Mouse (Mus musculus) c-Kit-positive CD71-negative TER-119-negative erythroid progenitor cells, embryonic 14.5 days (primary cell): Measurements from ENCODE around the gene Rnf213.

ENCODE experiments used
- DNase-seq: peaks from one replicate; pipeline ENCODE4 v3.0.0-alpha.2; 2013; ENCODE audit warnings: low read depth

Gene Rnf213

GRCm38 (mm10) chr11:119514967-119515636 lies 122.2 kb downstream of the Rnf213 start:
- DNase-seq = no peak

GRCm38 (mm10) chr11:119515823-119516676 lies 123.2 kb downstream of the Rnf213 start:
- DNase-seq = no peak

DNA sequence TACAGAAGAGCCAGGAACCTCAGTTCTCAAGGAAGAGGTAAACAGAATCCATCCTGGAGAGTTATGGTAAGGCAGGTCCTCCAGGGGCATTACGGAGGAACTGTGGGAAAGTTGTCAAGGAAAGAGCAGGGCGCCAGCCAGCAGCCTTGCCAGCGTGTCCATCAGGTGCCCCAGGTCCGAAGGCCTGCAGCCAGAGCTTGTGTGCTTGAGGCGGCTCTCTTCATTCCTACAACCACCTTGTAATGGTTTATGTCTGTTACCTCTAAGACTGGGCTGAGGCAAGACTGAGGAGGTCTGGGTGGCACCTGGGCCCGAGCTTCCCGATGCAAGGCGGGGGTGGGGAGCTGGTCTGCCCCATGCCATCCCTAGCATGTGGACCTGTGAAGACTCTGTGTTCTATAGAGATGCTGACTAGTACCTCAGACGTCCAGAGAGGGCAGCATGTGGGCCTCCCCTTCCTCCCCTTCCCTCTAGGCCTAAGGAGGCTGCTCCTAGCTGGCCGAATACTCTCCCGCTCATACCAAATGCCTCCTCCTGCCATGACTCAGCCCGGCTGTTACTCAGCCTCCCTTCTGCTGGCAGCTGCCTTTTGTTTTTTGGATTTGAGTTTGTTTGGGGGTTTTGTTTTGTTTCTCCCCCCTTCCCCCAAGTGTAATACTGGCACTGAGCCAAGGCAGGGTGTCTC lies 123.9 kb downstream of the Rnf213 start:
- no peak for DNase-seq

DNA sequence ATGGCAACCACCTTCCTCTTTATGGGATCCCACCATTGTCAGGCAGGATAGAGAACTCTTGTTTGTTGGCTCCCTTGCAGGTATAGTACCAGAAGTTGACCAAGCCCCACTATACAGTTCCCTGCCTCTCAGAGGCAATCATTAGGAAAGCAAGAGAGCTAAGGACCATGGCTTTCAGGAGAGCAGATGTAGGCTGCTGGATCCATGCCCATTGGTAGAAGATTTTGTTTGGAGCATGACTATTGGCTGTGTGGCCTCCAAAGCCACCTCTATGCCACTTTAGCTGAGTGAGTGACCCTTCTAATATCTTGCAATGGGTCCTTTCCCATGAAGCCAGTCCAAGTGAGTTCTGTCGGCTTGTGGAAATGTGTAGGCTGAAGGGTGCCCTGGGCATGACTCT lies 126.5 kb downstream of the Rnf213 start:
- DNase-seq = no peak

GRCm38 (mm10) chr11:119520005-119520712 lies 127.3 kb downstream of the Rnf213 start:
- DNase-seq = no peak

- no peak for DNase-seq
Observed at GRCm38 (mm10) chr11:119520713-119521063, 127.8 kb downstream of the Rnf213 start.

GRCm38 (mm10) chr11:119521920-119522710 lies 129.2 kb downstream of the Rnf213 start:
- no peak for DNase-seq

- DNase-seq = no peak
Observed at GRCm38 (mm10) chr11:119522779-119523178, 129.9 kb downstream of the Rnf213 start.

- no peak for DNase-seq
Observed at GRCm38 (mm10) chr11:119523392-119523791, 130.5 kb downstream of the Rnf213 start.

GRCm38 (mm10) chr11:119524545-119524949 lies 131.6 kb downstream of the Rnf213 start:
- peak; percentile 59 for DNase-seq

- no peak for DNase-seq
Observed at GRCm38 (mm10) chr11:119526068-119526966, 133.4 kb downstream of the Rnf213 start.

GRCm38 (mm10) chr11:119528930-119529329 lies 136.0 kb downstream of the Rnf213 start:
- DNase-seq = no peak

DNA sequence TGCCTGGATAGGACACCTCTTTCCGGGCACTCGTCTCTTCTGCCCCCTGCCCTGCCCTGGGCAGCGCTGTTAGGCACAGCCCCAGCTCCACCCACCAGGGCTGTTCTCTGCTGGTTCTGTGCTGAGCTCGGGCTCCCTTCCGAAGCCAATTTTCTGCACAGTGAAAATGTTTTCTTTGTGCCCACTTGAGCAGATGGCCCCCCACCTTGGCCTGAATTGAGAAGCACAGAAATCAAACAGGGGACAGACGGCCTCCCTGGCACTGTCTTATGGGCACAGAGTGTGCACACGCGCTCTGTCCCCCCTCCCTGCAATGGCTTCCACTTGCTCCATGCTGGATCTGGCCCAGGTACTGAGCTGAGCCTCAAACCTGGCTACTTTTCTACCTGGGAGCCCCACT lies 139.6 kb downstream of the Rnf213 start:
- DNase-seq = no peak

GRCm38 (mm10) chr11:119533745-119534144 lies 140.8 kb downstream of the Rnf213 start:
- no peak for DNase-seq
